Mouse (Mus musculus) brain, embryonic 14.5 days (tissue): ENCODE measurements around the gene Wfs1.

Experiments used
- CTCF ChIP-seq: fragments of 200-500 bp; IDR thresholded peaks from 2 replicates; pipeline ENCODE4 v1.5.1; 2012; ENCODE audit warnings: inconsistent platforms, mild to moderate bottlenecking, moderate library complexity, borderline replicate concordance; ENCODE audit not compliant: insufficient read depth, insufficient read length; ENCODE audit errors: extremely low read depth
- POLR2A ChIP-seq: fragments of 200-500 bp; IDR thresholded peaks from 2 replicates; pipeline ENCODE4 v1.6.1; 2012; ENCODE audit warnings: mild to moderate bottlenecking, inconsistent platforms, borderline replicate concordance; ENCODE audit not compliant: poor library complexity, insufficient read depth, insufficient read length, severe bottlenecking; ENCODE audit errors: extremely low read depth

- TF ChIP-seq POLR2A (no peak), CTCF (no peak)
Observed at GRCm38 (mm10) chr5:36952311-36952710, 36.7 kb downstream of the Wfs1 start.
